Mouse (Mus musculus) testis, adult 2 months (tissue): ENCODE results near the gene Apom. TPM values are rescaled to one million over a fixed set of nuclear protein-coding genes. Genes with fewer than 3 reads are reported as not detected.

Experiments
- H3K27ac ChIP-seq: fragments of 200-500 bp; 2 replicates; pipeline ENCODE4 v1.5.1; 2012; ENCODE audit warnings: low read depth, low read length; ENCODE audit not compliant: control insufficient read depth, insufficient read depth
- H3K27me3 ChIP-seq: fragments of 200-500 bp; 2 replicates; pipeline ENCODE4 v1.6.1; 2012; ENCODE audit warnings: mild to moderate bottlenecking, low read length, moderate library complexity; ENCODE audit not compliant: control insufficient read depth, insufficient read depth
- H3K36me3 ChIP-seq: fragments of 200-500 bp; 2 replicates; pipeline ENCODE4 v1.6.1; 2012; ENCODE audit warnings: mild to moderate bottlenecking, low read length; ENCODE audit not compliant: control insufficient read depth, insufficient read depth
- H3K4me1 ChIP-seq: fragments of 200-500 bp; 2 replicates; pipeline ENCODE4 v1.6.1; 2012; ENCODE audit warnings: low read length; ENCODE audit not compliant: control insufficient read depth, insufficient read depth
- H3K4me3 ChIP-seq: fragments of 200-500 bp; 2 replicates; pipeline ENCODE4 v1.5.1; 2012; ENCODE audit warnings: low read depth, mild to moderate bottlenecking, low read length, moderate library complexity, mixed read lengths; ENCODE audit not compliant: control insufficient read depth
- CTCF ChIP-seq: fragments of 200-500 bp; IDR thresholded peaks from 2 replicates; pipeline ENCODE4 v1.5.1; 2012; ENCODE audit warnings: low read depth, mild to moderate bottlenecking, inconsistent platforms, low read length, moderate library complexity; ENCODE audit not compliant: control insufficient read depth, insufficient read depth, insufficient replicate concordance
- POLR2A ChIP-seq: fragments of 200-500 bp; IDR thresholded peaks from 2 replicates; pipeline ENCODE4 v1.6.1; 2012; ENCODE audit warnings: low read depth, mild to moderate bottlenecking, inconsistent platforms, low read length, moderate library complexity; ENCODE audit not compliant: control insufficient read depth
- polyA plus RNA-seq: library from polyadenylated mRNA; depleted of rRNA; stranded (reverse); fragments of >200 nt; gene quantifications from 2 replicates; pipeline ENCODE4 v1.2.3, GENCODE M21; 2012

Apom gene
- polyA plus RNA-seq, 1 experiment = 0.48 TPM

- Histone ChIP-seq H3K36me3 (no peaks in the 10 kb centered on the region; the same call in none of the 2 replicates), H3K27ac (peak overlapping the region; percentile 79)
- TF ChIP-seq CTCF (no peak), POLR2A (no peak)
Measured at GRCm38 (mm10) chr17:35120745-35121142, 11.1 kb downstream of the Apom start.

GRCm38 (mm10) chr17:35115046-35116019, 16.5 kb downstream of the Apom start, which contains the start of gene Ly6g5b:
Ly6g5b (minus strand) TSS chr17:35115428.
- TF ChIP-seq POLR2A (no peak), CTCF (0 out of 2 replicates have a peak, but pooled peaks have one; percentile 9)
- no peak within 1 kb of the TSS for H3K4me3 ChIP-seq
- H3K36me3 ChIP-seq = no peaks in the 10 kb centered on the region; the same call in 1 of the 2 replicates

More at GRCm38 (mm10) chr17:35120745-35121142, 11.1 kb downstream of the Apom start:
- H3K4me1 ChIP-seq = peaks cover 9% of the 10 kb centered on the region
- no peaks in the 10 kb centered on the region for H3K27me3 ChIP-seq
- peak overlapping the region; percentile 96 for H3K4me3 ChIP-seq

GRCm38 (mm10) chr17:35111774-35112173, 20.1 kb downstream of the Apom start:
- Histone ChIP-seq H3K27me3 (no peaks in the 10 kb centered on the region), H3K4me3 (no peak overlapping the region), H3K36me3 (no peaks in the 10 kb centered on the region), H3K4me1 (peaks cover 5% of the 10 kb centered on the region), H3K27ac (no peak overlapping the region)
- TF ChIP-seq POLR2A (no peak), CTCF (no peak)

More at GRCm38 (mm10) chr17:35115046-35116019, 16.5 kb downstream of the Apom start, which contains the start of gene Ly6g5b:
- H3K27me3 ChIP-seq = no peaks in the 10 kb centered on the region
- peaks cover 5% of the 10 kb centered on the region for H3K4me1 ChIP-seq
- H3K27ac ChIP-seq = no peak within 1 kb of the TSS

GRCm38 (mm10) chr17:35108097-35108496, 23.8 kb downstream of the Apom start, which contains the start of gene Ly6g5c:
Ly6g5c (plus strand) TSS chr17:35108279.
- H3K36me3 ChIP-seq = no peaks in the 10 kb centered on the region
- peaks cover 5% of the 10 kb centered on the region for H3K4me1 ChIP-seq
- TF ChIP-seq CTCF (no peak), POLR2A (no peak)
- no peak within 1 kb of the TSS for H3K4me3 ChIP-seq
- no peaks in the 10 kb centered on the region for H3K27me3 ChIP-seq
- H3K27ac ChIP-seq = no peak within 1 kb of the TSS

GRCm38 (mm10) chr17:35106522-35106921, 25.3 kb downstream of the Apom start:
- no peaks in the 10 kb centered on the region; the same call in 1 of the 2 replicates for H3K36me3 ChIP-seq
- H3K27ac ChIP-seq = no peak overlapping the region
- H3K27me3 ChIP-seq = no peaks in the 10 kb centered on the region
- H3K4me3 ChIP-seq = no peak overlapping the region
- TF ChIP-seq CTCF = no peak
- H3K4me1 ChIP-seq = peaks cover 5% of the 10 kb centered on the region

GRCm38 (mm10) chr17:35105740-35106389, 26.0 kb downstream of the Apom start:
- no peak for TF ChIP-seq POLR2A
- TF ChIP-seq CTCF = peak; percentile 35; the same call in 1 of the 2 replicates
- H3K4me3 ChIP-seq = no peak overlapping the region
- H3K27me3 ChIP-seq = no peaks in the 10 kb centered on the region
- H3K4me1 ChIP-seq = peaks cover 5% of the 10 kb centered on the region
- H3K27ac ChIP-seq = no peak overlapping the region
- no peaks in the 10 kb centered on the region; the same call in 1 of the 2 replicates for H3K36me3 ChIP-seq

- H3K27ac ChIP-seq = no peak overlapping the region
- peaks cover 2% of the 10 kb centered on the region for H3K4me1 ChIP-seq
- H3K27me3 ChIP-seq = no peaks in the 10 kb centered on the region
- TF ChIP-seq POLR2A (no peak), CTCF (no peak)
- no peaks in the 10 kb centered on the region; the same call in 1 of the 2 replicates for H3K36me3 ChIP-seq
- H3K4me3 ChIP-seq = no peak overlapping the region
Measured at GRCm38 (mm10) chr17:35104754-35105153, 27.1 kb downstream of the Apom start.
